Mouse (Mus musculus): ENCODE data around the gene Tnrc6b. TPM values are rescaled to one million over a fixed set of nuclear protein-coding genes. Genes with fewer than 3 reads are reported as not detected.
"Not testable (repeated sequence)": the region's sequence is repeated elsewhere in the genome, so short reads cannot be mapped to it uniquely, and the experiment has no call there.

Tnrc6b gene
- total RNA-seq, 2 experiments from 2014 or later: 97.8 to 105 TPM

DNA sequence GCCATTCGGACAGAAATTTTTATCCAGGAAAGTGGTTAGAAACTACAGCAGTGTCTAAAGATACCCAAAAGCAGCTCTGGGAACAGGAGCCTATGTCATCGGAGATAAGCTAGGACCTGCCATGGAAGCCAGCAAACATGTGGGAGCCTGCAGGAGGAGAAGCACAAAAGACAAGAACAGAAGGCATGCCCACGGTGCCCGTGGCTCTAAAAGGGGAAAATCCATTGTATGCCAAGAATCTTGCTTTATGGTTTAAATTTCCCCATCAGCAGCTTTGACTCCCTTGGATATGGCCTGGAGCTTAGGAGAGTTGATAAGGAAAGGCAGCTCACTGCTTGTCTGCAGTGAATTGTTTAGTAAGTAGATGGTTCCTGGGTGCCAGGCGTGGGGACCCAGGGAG is 8.2 kb upstream of the Tnrc6b start:
- DNase-seq: no peak

DNA sequence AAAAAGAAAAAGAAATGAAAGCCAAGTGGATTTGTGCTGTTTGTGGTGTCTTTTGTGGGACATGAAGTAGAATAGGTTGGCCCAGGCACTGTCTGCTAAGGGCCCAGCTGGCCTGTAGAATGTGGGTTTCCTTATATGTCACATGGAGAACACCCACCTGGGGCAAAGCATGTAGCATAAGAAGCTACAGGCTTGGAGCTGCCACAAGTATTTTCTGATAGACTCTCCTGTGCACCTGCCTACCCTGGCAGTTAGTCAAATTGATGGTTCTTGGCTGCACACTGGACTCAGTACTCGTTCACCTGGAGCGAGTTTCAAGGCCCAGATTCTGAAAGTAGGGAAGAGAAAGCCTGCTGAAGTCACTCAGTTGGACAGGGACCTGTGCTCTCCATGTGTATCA is 7.6 kb upstream of the Tnrc6b start:
- no peak for DNase-seq

DNA sequence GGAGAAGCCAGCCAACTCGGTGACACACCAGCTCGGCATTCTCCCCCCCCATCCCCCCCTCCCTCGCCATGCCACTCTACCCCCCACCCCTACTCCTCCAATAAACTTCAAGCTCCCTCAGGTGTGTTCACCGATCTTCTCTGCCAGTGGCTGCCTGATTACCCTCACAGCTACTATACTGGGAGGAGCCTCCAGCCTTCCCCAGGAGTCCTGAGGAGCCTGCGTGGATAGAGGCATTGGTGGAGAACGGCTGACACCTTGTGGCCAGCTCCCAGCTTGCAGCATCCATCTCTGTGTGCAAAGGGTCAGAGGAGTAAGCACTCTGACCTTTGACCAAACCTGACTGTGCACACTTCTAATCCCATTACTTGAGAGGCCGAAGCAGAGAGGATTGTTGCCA is 6.8 kb upstream of the Tnrc6b start:
- DNase-seq: peak; percentile 72 to 77

DNA sequence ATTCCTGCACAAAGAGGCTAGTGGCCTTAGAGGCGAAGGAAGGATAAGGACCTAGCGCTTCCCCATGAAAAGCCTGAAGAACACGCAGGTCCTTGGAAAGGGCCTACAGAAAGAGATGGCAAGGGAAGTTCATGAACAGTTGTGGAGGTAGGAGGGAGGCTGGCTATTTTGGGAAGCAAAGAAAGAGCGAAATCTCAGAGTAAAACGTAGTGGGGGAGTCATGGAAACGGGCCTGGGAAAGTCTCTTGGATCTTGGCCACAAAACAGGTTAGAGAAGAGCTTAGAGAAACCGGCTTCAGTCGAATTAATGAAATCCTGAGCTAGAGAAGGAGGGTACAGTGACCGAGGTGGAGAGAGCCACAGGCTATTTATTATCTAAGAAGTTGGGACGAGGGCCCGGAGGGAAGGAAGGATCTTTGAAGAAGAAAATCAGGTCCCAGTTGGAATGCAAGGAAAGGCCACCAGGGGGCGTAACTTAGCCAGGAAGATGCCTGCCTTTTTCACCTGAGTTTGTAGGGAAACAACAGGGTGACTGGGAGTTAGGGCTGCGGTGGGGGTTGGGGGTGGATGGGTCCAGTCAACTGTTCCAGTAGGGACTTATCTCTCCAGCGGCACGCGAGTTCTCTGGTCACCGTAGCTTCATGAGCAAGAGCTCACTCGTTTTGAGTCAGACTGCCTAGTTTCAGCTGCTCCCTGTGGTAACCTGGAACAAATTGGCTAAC is 5.1 kb upstream of the Tnrc6b start:
- peak; percentile 76 to 80 for DNase-seq

DNA sequence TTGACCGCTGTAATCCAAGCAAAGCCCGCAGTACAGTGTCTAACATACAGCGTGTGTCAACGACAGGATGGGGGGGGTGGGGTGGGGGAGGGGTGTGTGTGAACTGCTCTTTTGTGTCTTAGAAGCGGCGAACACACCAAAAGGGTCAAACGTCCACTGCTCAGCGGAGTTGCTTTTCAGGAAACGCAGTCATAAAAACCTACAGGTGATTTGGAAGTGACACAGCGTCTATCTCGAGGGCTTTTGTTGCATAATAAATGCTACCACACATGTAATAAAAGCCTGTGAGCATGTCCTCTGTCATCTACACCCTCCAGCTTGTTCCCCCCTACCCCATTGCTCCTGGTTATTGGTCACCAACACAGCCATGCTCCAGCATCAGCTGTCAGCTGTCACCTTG is 4.5 kb upstream of the Tnrc6b start:
- DNase-seq: no peak

DNA sequence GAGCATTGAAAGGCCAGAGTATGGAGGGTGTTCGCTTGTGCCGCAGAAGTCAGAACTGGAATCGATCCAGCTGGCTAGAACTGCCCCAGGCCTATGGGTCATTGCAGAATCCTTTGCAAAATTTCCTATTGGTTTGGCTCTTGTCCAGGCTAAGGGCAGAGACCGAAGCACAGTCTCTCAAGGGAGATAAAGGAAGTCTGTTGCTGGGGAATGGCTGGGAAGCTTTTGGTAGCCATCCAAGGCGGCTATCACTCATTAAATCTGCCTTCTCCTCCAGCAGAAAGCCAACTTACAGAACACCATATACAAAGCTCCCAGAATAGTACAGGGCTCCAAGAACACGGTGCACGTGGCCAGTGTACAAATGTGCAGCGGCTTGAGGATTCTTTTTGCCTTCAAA is 4.0 kb upstream of the Tnrc6b start:
- no peak for DNase-seq

DNA sequence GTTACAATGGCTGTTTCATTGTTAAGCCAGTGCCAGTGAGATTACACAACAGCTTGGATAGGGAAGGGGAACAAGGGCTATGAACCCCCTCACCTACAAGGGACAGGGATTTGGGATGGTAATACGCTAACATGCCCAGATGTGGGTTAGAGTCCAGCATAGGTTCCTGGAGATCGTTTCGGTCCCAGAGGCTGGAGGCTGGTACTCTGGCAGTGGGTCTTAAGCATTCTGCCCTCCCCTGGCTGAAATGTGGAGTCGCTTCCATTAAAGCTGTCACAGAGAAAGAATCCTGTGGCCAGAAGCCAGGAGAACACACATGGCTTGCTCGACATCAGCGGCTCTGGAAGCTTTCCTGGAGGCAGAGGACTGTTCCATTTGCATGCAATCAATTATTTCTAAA is 1.5 kb upstream of the Tnrc6b start:
- DNase-seq: peak; percentile 55 to 59

DNA sequence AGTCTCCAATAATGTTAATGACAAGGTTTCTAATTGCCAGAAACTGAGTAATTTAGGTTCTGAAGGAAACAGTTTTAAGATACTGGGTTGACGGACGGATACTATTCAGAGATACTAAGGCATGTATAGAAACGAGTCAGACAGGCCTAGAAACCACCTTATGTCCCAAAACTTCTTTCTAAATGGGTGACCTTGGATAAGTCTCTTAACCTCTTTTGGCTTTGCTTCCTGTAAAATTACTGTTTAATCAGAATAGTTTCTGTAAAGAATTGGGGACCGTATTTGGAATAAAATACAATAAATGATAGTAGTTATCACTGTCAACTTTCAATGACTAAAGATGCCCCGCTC is 881 bp upstream of the Tnrc6b start:
- no peak for DNase-seq

DNA sequence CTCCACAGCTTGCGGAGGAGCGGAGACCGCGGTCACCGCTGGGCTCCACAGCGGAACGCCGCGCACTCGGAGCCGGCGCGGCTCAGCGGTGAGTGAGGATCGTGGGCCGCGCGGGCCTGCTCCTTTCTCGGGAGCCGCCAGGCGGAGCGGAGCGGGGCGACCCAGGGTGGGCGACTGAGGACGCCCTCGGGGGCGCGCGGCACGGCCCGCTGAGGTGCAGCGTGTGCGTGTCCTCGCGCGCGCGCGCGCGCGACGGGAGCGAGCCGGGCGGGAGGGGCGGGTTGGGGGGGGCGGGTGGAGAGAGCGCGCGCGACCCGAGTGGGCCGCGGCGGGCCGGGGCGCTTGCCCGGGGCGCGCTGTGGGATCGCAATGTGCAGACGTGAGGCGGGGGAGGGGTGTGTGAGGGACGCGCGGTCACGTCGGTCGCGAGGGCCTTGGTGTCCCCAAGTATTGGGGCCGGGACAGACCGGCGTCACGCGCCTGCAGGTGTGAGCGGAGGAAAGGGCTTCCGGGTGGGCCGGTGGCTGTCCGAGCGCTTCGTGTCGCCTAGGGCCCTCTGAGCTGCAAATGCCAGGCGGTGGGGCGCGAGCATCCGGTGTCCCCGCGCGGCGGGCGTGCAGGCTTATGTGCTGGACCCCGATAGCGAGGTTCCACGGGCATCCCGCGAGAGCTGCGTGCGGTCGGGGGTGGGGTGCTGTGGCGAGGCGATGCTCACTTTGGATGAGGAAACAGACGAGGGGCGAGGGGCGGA is 463 bp downstream of the Tnrc6b start:
- peak; percentile 54 to 58 for DNase-seq

DNA sequence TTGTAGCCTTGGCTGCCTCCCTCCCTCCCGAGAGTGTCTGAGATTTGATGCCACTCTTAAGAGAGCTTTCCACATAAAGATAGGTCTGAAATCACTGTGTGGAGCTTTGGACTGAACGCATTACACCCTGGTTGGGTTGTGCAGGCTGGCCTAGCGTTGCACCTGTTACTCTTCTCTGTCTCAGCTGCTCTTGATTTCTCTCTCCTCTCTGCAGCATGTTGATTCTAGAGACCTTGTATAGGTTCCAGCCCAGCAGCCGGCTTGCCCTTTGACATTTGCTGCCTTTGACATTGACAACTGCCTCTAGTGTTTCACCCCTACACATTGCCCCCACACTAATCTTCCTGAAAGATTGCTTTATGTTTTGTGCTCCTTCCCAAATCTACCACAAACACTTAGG is 3.2 kb downstream of the Tnrc6b start:
- no peak for DNase-seq

DNA sequence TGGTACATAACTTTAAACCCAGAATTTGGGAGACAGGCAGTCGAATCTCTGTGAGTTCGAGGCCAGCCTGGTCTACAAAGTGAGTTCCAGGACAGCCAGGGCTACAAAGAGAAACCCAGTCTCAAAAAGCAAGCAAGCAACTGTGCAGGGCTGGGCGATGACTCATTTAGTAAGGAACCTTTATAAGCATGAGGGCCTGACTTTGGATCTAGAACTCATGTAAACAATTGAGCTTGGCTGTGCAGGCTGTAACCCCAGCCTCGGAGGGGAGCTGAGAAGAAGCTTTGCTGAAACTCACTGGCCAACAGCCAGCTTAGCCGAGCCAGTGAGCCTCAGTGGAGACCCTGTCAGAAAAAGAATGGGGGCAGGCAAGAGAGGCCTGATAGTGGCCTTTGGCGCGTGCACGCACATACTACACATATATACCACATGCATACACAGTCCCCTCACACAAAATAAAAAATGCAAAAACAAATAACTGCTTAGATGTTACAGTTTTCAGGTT is 5.6 kb downstream of the Tnrc6b start:
- no peak for DNase-seq

DNA sequence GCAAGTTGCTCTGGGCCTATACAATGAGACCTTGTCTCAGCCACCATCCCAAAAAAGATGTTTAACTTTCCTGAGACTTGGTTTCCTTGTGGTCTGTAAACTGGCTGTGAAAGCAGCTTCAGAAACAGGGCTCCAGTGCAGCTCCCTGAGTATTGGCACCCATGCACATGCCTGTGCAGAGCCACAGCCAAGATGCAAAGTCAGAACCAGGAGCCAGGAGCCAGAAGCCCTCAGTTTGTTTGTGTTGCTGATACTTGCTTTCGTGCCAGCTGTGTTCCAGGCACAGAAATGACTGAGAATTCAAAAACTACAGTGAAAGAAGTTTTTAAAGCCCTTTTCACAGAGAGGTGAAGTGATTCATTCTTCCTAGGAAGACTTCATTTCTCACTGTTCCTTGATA is 6.3 kb downstream of the Tnrc6b start:
- peak in 1 of 2 experiments; percentile 36 for DNase-seq

DNA sequence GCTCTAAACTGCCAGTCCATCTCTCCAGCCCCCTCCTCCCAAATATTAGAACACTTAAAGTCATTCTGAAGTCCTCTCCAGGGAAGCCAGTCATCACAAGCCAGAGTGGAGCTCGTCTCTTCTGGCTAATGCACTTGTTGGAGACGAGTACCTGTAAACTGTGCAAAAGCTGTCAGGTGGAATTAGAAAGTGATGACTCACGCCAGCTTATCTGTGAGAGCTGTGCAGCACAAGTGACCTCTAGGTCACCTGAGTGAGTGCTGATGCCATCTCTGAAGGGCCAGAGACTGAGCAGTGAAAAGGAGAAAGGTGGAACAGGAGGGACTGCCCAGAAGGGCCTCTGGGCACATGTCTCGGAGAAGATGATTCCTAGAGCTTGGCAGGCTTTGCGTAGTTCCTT is 9.1 kb downstream of the Tnrc6b start:
- no peak for DNase-seq

DNA sequence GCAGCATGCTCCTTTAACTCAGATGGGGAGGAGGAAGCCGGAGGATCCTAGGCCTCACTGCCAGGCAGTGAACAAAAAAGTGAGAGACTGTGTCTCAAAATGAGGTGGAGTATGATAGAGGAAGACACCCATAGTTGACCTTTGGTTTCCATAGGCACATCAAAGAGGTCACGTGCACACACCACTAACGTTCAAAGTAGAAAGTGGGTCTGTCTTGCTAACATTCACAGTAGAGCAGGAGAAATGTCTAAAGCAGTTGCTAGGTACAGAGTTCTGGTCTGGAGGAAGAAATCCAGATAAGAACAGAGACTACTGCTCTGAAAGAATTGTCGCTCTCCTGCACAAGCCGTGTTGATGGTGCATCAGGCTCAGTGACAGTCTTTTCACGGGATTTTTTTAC is 10.7 kb downstream of the Tnrc6b start:
- no peak for DNase-seq

DNA sequence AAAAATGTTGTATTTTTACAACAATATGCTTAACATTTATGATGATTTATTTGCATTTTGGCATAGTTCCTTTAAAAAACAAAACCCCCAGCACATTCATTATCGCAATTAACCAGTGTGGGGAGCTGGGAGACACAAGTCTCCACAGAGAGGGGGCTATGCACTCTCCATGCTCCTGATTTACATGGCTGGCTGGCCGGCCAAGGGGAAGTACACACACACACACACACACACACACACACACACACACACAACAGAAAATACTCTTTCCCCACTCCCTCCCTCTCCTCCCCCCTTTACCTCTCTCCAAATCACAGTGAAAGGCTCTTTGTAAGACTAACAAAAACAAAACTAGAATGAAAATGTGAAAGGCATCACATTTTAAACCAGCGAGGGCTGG is 11.3 kb downstream of the Tnrc6b start:
- no peak for DNase-seq

DNA sequence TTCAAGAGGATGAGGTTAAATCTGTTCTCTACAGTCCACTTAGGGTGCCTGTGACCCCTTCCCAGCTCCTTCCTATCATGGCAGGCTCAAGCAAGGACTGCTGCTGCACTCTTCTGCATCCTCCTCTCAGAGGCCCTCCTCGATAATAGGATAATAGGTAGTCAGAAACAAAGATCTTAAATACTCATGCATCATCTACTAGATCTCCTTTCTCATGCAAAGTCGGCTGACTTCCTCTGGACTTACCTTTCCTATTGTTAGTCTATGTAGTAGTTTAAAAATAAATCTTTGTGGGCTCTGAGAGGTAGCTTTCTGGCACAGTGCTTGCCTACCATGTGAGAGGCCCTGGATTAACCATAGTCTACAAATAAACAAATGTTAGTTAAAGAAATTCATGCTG is 18.4 kb downstream of the Tnrc6b start:
- no peak for DNase-seq

DNA sequence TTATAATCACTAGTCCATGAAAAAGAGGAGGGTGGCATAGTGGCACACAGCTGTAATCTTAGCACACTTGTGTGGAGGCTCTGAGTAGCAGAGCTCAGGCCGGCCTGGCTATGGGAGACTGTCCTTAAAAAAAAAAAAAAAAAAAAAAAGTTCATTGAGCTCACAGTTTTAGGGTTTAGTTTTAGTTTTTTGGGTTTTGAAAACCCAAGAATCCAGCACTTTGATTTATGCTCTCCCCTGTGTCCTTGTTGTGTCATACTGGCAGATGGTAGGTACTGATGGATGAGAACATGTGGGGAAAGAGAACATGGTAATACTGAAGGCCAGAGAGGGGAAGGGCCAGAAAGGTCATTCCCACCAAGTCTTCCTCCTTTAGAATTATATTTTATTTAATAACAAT is 19.9 kb downstream of the Tnrc6b start:
- no peak for DNase-seq

DNA sequence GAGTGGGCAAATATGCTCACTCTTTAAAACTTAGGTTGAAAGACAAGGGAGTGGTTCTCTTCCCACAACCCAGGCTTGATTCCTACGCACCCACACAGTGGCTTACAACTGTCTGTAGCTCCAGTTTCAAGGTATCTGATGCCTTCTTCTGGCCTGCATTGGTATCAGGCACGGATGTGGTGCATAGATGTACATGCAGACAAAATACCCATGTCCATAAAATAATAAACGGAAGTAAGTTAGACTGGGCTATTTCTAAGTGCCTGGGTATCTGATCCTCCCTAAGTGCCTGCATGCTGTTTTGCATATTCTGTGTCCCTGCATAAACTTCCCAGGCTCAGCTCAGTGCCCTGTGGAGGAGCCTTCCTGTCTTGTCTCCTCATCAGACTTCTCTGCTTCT is 20.4 kb downstream of the Tnrc6b start:
- no peak for DNase-seq

DNA sequence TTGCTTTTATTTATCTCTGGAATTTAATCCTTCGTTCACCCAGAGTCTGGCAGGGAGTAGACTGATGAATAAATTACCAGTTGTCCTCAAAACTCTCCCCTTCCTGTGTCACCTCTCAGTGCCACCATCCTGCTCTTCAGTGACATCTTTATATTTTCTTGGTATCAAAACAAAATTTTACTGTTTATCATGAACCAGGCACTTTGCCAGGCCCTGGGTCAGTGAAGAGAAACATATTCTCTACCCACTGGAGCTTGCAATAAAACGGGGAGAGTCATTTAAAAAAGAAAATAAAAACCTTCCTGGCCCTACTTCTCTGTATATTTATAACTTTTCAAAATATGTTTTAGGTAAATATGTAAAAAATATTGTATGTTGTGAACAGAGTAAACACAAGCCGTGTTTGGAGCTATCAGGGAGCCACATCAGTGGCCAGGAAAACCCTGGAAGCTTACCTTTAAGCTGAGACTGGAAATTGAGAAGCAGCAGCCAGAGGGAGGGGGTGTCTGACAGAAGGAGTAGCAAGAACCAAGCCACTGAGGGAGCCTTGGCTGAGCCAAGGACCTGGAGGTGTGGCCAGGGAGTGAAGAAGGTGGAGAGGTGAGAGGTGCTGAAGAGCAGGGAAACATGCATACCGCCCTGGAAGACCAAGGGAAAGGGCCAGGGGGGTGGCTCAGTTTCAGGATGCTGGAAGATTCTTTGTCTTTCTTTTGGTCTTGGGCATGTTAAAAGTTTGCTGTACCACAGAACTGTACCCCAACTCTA is 21.3 kb downstream of the Tnrc6b start:
- no peak for DNase-seq

DNA sequence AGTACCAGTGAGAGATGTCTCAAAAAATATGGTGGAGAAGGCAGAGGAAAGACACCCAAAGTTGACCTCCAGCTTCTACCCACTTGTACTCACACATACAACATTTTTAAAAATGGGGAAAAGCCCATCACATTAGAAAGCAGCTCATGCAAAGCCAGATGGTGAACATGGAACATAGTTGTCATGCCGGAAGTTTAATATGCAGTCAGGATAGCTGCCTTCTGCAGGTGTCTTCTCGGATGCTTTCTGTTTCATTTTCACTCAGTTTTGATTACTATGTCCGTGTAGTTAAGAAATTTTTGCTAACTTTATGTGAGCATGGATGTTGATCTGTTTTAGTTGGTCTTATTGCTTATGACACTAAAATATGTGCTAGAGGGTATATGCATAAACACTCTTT is 24.2 kb downstream of the Tnrc6b start:
- DNase-seq: no peak

DNA sequence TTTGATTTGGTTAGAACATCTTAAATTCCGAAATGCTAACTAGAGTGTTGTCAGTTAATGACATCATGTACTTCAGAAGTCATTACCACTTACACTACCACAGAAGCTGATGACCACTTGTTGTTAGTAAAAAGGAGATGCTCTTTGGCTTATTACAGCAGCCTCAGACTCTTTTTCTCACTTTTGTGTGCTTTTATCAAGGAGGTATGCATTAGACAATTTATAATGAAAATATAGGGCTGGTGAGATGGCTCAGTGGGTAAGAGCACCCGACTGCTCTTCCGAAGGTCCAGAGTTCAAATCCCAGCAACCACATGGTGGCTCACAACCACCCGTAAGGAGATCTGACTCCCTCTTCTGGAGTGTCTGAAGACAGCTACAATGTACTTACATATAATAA is 24.6 kb downstream of the Tnrc6b start:
- DNase-seq: not testable (repeated sequence)

DNA sequence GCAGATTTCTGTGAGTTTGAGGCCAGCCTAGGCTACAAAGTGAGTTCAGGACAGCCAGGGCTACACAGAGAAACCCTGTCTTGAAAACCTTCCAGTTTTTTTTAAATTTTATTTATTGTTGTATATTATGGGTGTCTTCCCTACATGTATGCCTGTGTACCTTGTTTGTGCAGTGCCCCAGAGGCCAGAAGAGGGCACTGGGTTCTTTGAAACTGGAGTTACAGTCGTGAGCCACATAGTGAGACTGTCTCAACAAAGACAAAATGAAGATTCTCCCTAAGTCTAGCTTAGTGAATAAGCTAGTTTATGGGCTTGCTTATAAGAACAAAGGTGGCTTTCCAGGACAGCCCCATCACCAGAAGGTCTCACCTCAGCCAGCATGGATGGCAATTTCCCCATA is 25.4 kb downstream of the Tnrc6b start:
- no peak for DNase-seq

DNA sequence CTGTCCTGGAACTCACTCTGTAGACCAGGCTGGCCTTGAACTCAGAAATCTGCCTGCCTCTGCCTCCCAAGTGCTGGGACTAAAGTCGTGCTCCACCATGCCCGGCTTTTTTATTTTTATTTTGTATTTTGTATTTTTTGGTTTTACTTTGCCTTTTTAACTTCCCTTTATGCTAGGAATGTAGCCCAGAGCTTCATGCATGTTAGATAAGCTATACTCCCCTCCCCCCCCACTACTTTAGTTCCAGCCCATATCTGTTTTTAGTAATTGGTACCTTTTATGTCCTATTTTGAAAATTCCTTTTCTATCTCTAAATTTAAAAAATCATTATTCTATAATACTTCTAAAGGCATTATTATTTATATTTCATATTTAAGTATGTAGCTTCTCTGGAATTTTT is 27.1 kb downstream of the Tnrc6b start:
- DNase-seq: no peak

DNA sequence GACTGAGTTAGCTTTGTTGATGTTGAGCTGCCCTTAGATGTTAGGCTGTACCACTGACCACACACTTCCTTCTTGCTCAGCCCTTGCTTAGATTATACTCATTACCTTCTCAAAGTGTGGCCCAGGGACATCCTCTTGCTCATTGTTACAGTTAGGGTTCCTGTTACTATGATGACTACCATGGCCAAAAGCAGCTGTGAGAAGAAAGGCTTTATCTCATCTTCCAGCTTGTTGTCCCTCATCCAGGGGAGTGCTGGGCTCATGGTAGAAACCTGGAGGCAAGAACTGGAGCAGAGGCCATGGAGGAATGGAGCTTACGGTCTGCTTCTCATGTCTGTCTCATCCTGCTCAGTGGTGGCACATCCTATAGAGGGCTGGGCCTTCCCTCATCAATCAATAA is 28.9 kb downstream of the Tnrc6b start:
- DNase-seq: no peak

Measured in layer of hippocampus, postnatal 36 days (tissue).